26 mouse cellular contexts compared by ENCODE assay signal in genomic region chr3:25426931-25427330, GRCm38 (mm10).
"Had no signal": no experiment of that assay in that cellular context is flagged by ENCODE, and none has a peak within 500 bp of the region (broad histone marks: within the 10 kb centered on the region; RNA-seq: fewer than 3 reads in every experiment).

No protein-coding gene starts in this region.

- DNase-seq: gastrocnemius, postnatal 14 days; gastrocnemius, postnatal 36 days; heart, adult 11 months; heart, adult 2 months; heart, postnatal 14 days; heart, postnatal 36 days; kidney, adult 11 months; kidney, adult 2 months; kidney, adult 9 months; kidney, postnatal 10 days; kidney, postnatal 25 days; layer of hippocampus, adult 9-11 months; layer of hippocampus, postnatal 36 days; left cerebral cortex, postnatal 4 days had no signal

- H3K9me3 ChIP-seq: heart, embryonic 13.5 days; heart, embryonic 15.5 days; hindbrain, embryonic 13.5 days; hindbrain, embryonic 15.5 days; kidney, embryonic 15.5 days; limb, embryonic 13.5 days; limb, embryonic 15.5 days; liver, embryonic 12.5 days had no signal

- H3K4me2 ChIP-seq: heart, embryonic 11.5 days; heart, embryonic 13.5 days; heart, embryonic 15.5 days; hindbrain, embryonic 13.5 days; hindbrain, embryonic 15.5 days; kidney, embryonic 15.5 days; limb, embryonic 13.5 days; limb, embryonic 15.5 days; liver, embryonic 12.5 days had no signal

- H3K27me3 ChIP-seq: heart, embryonic 13.5 days; heart, embryonic 15.5 days; hindbrain, embryonic 13.5 days; hindbrain, embryonic 15.5 days; kidney, embryonic 15.5 days; limb, embryonic 13.5 days; limb, embryonic 15.5 days; liver, embryonic 12.5 days had no signal

- H3K36me3 ChIP-seq: heart, embryonic 13.5 days; heart, embryonic 15.5 days; hindbrain, embryonic 13.5 days; hindbrain, embryonic 15.5 days; kidney, embryonic 15.5 days; limb, embryonic 13.5 days; limb, embryonic 15.5 days; liver, embryonic 12.5 days had no signal

- H3K27ac ChIP-seq: heart, adult 2 months; heart, embryonic 13.5 days; heart, embryonic 15.5 days; hindbrain, embryonic 13.5 days; hindbrain, embryonic 15.5 days; hindbrain, postnatal 0 days; kidney, embryonic 15.5 days; limb, embryonic 13.5 days; limb, embryonic 15.5 days; liver, embryonic 12.5 days; liver, embryonic 14.5 days had no signal

- ATAC-seq: hindbrain, postnatal 0 days; intestine, embryonic 16.5 days; liver, embryonic 12.5 days had no signal

- H3K4me3 ChIP-seq: heart, adult 2 months; heart, embryonic 13.5 days; heart, embryonic 15.5 days; hindbrain, embryonic 13.5 days; hindbrain, embryonic 15.5 days; kidney, embryonic 15.5 days; limb, embryonic 13.5 days; limb, embryonic 15.5 days; liver, embryonic 12.5 days had no signal

- H3K4me1 ChIP-seq: heart, embryonic 13.5 days; heart, embryonic 15.5 days; hindbrain, embryonic 13.5 days; hindbrain, embryonic 15.5 days; kidney, embryonic 15.5 days; limb, embryonic 13.5 days; limb, embryonic 15.5 days; liver, embryonic 12.5 days had no signal

- H3K9ac ChIP-seq: heart, embryonic 13.5 days; heart, embryonic 15.5 days; hindbrain, embryonic 13.5 days; hindbrain, embryonic 15.5 days; kidney, embryonic 15.5 days; limb, embryonic 13.5 days; limb, embryonic 15.5 days; liver, embryonic 12.5 days; liver, embryonic 14.5 days had no signal
